Mouse (Mus musculus): Measurements from ENCODE around the gene Hspg2.

GRCm38 (mm10) chr4:137456581-137456980 is 12.0 kb upstream of the Hspg2 start:
- TF ChIP-seq CTCF (IDR thresholded peaks at IDR 0.05; ENCODE audit: low read depth, low read length) (no peak), GATA2 (IDR thresholded peaks at IDR 0.05; ENCODE audit: borderline replicate concordance, low read depth, low read length) (no peak), GATA1 (IDR thresholded peaks at IDR 0.05; ENCODE audit: borderline replicate concordance, low read length) (no peak), TAL1 (conservative IDR thresholded peaks at IDR 0.05; ENCODE audit: low read depth, low read length) (no peak)
